Mouse (Mus musculus) ovary, postnatal 14 days (tissue): ENCODE measurements around the gene Rack1.
"Not testable (repeated sequence)": the region's sequence is repeated elsewhere in the genome, so short reads cannot be mapped to it uniquely, and the experiment has no call there.

Experiments used
- DNase-seq: peaks from one replicate; pipeline ENCODE4 v3.0.0; 2022; ENCODE audit warnings: low spot score

Rack1 gene

DNA sequence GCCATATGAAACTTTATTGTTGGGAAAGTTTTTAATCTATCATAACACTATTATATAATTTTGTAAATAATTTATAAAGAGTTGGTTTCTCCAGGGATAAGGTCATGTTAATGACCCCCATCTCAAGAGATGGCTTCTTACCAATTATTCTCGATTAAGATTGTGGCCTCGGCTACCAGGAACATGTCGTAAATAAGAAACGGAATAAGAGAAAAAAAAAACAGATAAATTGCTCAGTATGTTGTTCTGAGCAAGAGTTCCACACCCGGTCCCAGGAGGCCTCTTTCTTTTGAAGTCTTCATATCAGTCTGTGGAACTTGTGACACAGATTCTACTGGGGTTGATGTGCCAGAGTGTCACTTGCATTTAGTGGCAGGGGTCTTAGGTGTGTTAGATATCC, 41.1 kb downstream of the Rack1 start:
- DNase-seq: no peak

DNA sequence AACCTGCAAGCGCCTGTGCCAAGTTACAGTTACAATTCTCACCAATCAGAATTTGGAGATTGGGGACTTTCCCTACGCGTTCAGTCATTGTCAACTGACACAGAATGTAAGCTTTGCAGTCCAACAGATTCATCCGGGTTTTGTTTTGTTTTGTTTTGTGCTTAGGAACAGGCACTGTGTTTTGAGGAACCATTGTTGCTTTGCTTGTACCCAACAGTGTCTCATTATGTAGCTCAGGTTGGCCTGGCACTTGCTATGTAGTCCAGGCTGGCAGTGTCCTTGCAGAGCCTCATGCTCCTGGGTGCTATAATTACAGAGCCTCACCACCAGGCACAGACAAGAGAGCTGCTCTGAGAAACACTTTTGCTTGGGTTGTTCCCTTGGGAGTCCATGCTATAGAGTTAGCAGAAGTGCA, 42.3 kb downstream of the Rack1 start:
- DNase-seq: no peak

GRCm38 (mm10) chr11:48843202-48843601, 43.1 kb downstream of the Rack1 start:
- DNase-seq: no peak

DNA sequence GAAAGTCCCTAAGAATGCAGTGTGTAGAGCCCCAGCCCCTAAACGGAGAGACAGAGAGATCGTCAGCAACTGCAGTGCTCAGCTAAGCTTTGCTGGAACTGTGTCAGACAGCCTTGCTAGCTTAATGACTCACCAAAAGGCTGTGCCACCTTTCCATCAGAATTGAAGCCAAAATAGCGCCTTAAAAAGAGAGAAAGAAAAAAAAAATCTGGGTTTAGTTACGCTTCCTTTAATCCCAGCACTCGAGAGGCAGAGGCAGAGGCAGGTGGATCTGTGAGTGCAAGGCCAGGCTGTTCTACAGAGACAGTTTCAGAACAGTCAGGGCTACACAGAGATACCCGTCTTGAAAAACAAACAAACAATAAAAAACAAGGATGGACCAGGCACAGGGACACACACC, 44.2 kb downstream of the Rack1 start:
- no peak for DNase-seq

DNA sequence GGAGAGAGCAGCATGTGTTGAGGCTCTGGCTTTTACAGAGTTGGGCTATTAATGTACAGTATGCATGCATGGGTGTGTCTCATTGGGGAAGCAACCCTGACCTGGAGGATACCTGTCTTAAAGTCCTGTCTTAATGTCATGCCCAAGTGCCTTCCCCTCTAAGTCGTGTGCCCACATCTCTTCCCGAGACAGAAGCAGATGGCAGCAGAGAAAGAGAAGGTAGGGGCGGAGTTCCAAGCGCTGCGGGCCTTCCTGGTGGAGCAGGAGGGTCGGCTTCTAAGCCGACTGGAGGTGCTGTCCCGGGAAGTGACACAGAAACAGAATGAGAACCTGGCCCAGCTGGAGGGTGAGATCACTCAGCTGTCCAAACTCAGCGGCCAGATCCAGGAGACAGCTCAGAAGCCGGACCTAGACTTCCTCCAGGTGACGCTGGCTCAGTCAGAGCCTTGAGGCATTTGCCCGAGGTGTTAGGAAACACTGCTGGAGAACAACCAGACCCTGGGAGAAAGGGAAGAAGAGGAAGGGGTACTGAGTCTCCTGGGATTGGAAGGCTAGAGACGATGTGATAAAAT, 45.2 kb downstream of the Rack1 start:
- DNase-seq: no peak

DNA sequence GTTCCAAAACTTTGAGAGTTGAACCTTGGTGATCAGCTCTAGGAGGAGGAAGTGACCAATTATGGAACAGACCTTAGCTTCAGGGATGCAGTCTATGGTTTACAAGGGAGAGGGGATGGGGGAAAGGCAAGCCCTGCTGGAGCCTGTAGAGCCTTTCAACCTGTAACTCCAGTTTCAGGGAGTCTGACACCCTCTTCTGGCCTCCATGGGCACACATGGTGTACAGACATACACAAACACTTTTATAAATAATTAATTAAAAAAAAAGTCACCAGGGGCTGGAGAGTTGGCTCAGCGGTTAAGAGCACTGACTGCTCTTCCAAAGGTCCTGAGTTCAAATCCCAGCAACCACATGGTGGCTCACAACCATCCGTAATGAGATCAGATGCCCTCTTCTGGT, 46.2 kb downstream of the Rack1 start:
- not testable (repeated sequence) for DNase-seq

GRCm38 (mm10) chr11:48846881-48847280, 46.7 kb downstream of the Rack1 start:
- DNase-seq: no peak

DNA sequence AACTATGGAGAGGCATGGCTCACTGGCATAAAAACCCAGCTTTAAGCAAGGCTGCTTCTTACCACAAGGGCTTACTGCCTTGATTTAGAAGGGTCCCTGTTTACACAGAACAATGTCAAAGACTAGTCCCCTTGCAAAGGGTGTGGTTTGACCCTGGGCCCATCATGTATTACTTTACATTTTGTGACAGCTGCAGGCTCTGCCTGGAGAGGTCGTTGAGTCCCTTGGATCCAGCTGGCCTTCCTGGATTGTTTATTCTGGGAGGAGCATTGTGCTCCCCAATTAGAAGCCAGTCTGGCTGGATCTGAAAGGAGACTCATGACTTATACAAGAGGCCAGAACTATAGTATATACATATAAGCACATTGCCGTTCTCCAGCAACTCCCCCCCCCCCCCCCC, 50.1 kb downstream of the Rack1 start:
- no peak for DNase-seq

- no peak for DNase-seq
Observed at GRCm38 (mm10) chr11:48851270-48851995, 51.3 kb downstream of the Rack1 start.

DNA sequence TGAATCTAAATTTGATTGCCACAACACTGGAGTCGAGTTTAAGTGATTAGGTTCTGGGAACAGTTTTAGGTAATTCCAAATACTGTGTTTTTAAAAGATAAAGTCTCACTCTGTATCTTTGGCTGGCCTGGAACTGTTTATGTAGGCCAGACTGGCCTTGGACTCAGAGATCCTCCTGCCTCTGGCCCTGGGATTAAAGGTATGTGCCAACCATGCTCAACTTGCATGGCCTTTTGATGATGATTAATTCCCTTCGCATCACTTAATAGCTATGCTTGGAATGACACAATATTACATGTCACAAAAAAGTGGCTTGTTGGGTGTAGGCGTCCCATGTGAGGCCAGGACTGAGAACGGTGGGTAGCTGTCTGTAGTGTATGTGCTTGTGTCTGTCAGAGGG, 52.1 kb downstream of the Rack1 start:
- DNase-seq: no peak

- DNase-seq: no peak
Observed at GRCm38 (mm10) chr11:48852624-48853473, 52.7 kb downstream of the Rack1 start.

DNA sequence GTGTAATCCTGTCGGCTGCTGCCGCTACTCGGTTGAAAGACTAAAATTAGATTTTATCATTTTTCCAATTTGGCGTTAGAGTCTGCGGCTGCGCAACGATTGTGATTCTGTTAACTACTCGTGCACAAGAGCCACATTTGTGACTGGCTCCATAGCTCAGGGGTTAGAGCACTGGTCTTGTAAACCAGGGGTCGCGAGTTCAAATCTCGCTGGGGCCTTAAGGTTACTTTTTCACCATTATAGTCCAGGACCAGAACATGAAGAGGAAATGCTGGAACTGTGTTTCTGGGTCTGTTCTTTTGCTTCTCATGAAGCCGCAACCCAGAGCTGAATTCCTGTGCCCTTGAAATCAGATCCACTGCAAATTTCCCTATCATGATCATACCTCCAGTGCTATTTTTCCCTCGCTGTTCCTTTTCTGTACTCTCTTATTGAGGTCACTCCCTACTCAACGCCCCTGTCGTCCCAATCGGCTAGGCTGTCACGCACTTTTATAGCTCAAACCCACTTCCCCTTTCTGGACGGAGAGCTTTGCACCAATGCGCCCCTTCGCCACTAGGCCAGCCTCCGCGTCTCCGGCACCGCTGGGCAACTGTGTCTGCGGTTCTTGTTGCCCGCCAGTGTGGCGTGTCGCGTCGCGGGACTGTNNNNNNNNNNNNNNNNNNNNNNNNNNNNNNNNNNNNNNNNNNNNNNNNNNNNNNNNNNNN, 53.5 kb downstream of the Rack1 start:
- peak; percentile 88 for DNase-seq
